Mouse (Mus musculus): Measurements from ENCODE around the gene Mcm5. TPM values are rescaled to one million over a fixed set of nuclear protein-coding genes. Genes with fewer than 3 reads are reported as not detected.

Mcm5 gene
- polyA plus RNA-seq, 1 experiment from 2014 or later, result 56.2 TPM

Other genes starting within 250 kb of the Mcm5 start
- gene Isx, start 236.4 kb upstream of the Mcm5 start, polyA plus RNA-seq (2015; fragmentation: Nextera tagmentation; extraction: Ambion mirVana), result 0.13 TPM in 1 of 2 replicates, not detected in the other
- 18.2 and 18.3 TPM in 2 replicates for gene Hmgxb4, start 116.2 kb upstream of the Mcm5 start, polyA plus RNA-seq (2015; fragmentation: Nextera tagmentation; extraction: Ambion mirVana)
- gene Tom1, start 75.9 kb upstream of the Mcm5 start, polyA plus RNA-seq (2015; fragmentation: Nextera tagmentation; extraction: Ambion mirVana), result 41.3 and 46.9 TPM in 2 replicates
- 16.3 and 23.6 TPM in 2 replicates for gene Hmox1, start 15.9 kb upstream of the Mcm5 start, polyA plus RNA-seq (2015; fragmentation: Nextera tagmentation; extraction: Ambion mirVana)
- gene Rasd2, start 104.4 kb downstream of the Mcm5 start, polyA plus RNA-seq (2015; fragmentation: Nextera tagmentation; extraction: Ambion mirVana), result 0.62 and 0.91 TPM in 2 replicates